Mouse (Mus musculus) thymus, adult 2 months (tissue): ENCODE data around the gene Ackr2.

Source experiments
- CTCF ChIP-seq: fragments of 200-500 bp; IDR thresholded peaks from 2 replicates; pipeline ENCODE4 v1.5.1; 2012; ENCODE audit warnings: mild to moderate bottlenecking, control low read depth, low read length, moderate library complexity, borderline replicate concordance; ENCODE audit not compliant: control insufficient read depth, poor library complexity, insufficient read depth; ENCODE audit errors: extremely low read depth
- POLR2A ChIP-seq: fragments of 200-500 bp; IDR thresholded peaks from 2 replicates; pipeline ENCODE4 v1.6.1; 2012; ENCODE audit warnings: mild to moderate bottlenecking, low read length, control low read depth, moderate library complexity; ENCODE audit not compliant: control insufficient read depth, poor library complexity, insufficient read depth; ENCODE audit errors: extremely low read depth

DNA sequence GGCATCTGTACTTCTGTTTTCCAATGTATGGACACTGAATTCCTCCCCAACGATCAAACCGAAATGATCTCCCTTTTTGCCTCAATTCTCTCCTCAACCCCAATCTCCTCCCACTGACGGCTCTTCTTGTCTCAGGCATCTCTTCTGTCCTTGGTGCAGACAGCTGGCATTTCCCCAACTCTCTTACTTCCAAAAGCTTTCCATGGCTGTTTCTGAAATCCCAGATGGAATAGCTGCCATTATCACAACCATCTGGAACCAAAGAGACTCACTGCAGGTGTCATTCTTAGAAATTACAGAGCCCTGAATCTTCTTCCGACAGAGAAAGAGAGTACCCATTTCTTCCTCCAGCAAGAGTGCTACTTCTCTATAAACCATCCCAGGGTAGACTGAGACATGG lies 36.7 kb downstream of the Ackr2 start:
- TF ChIP-seq CTCF (no peak), POLR2A (no peak)
